17 mouse cellular contexts compared by ENCODE assay signal in genomic region chr1:120158474-120159127, GRCm38 (mm10).
"Had no signal": no experiment of that assay in that cellular context is flagged by ENCODE, and none has a peak within 500 bp of the region (broad histone marks: within the 10 kb centered on the region; RNA-seq: fewer than 3 reads in every experiment).

No protein-coding gene starts in this region.

- H3K9ac ChIP-seq: liver, embryonic 13.5 days; liver, embryonic 15.5 days; liver, postnatal 0 days; midbrain, embryonic 13.5 days; midbrain, embryonic 15.5 days; neural tube, embryonic 12.5 days; stomach, embryonic 15.5 days had no signal

- H3K36me3 ChIP-seq: liver, embryonic 13.5 days; liver, embryonic 15.5 days; midbrain, embryonic 13.5 days; midbrain, embryonic 15.5 days; neural tube, embryonic 12.5 days; stomach, embryonic 15.5 days had no signal

- DNase-seq: liver, embryonic 13.5 days; liver, postnatal 0 days; lung, postnatal 14 days; right cerebral cortex, postnatal 14 days; thymus, adult 2 months; thymus, postnatal 25 days; thymus, postnatal 4 days had no signal

- H3K27ac ChIP-seq: liver, embryonic 13.5 days; liver, embryonic 15.5 days; macrophage; midbrain, embryonic 13.5 days; midbrain, embryonic 15.5 days; neural tube, embryonic 12.5 days; stomach, embryonic 15.5 days; stomach, postnatal 0 days had no signal

- H3K9me3 ChIP-seq: liver, embryonic 13.5 days; liver, embryonic 15.5 days; megakaryocyte, embryonic 14.5 days; midbrain, embryonic 13.5 days; midbrain, embryonic 15.5 days; neural tube, embryonic 12.5 days; stomach, embryonic 15.5 days had no signal

- H3K4me1 ChIP-seq: liver, embryonic 13.5 days; liver, embryonic 15.5 days; midbrain, embryonic 13.5 days; midbrain, embryonic 15.5 days; neural tube, embryonic 12.5 days; stomach, embryonic 15.5 days had no signal

- H3K4me3 ChIP-seq: liver, embryonic 13.5 days; liver, embryonic 15.5 days; megakaryocyte, embryonic 14.5 days; midbrain, embryonic 13.5 days; midbrain, embryonic 15.5 days; neural tube, embryonic 12.5 days; stomach, embryonic 15.5 days had no signal

- H3K27me3 ChIP-seq: liver, embryonic 13.5 days; liver, embryonic 15.5 days; megakaryocyte, embryonic 14.5 days; midbrain, embryonic 13.5 days; midbrain, embryonic 15.5 days; neural tube, embryonic 12.5 days; stomach, embryonic 15.5 days had no signal

- H3K4me2 ChIP-seq: liver, embryonic 13.5 days; liver, embryonic 15.5 days; midbrain, embryonic 11.5 days; midbrain, embryonic 13.5 days; midbrain, embryonic 15.5 days; neural tube, embryonic 12.5 days; stomach, embryonic 15.5 days had no signal

- ATAC-seq: liver, postnatal 0 days; lung, postnatal 0 days; midbrain, embryonic 13.5 days; midbrain, embryonic 15.5 days had no signal
